Mouse (Mus musculus) cerebellum, postnatal 4 days (tissue): Measurements from ENCODE around the gene Pea15a.

Experiments used
- DNase-seq, 2 experiments: peaks; one replicate each; pipeline ENCODE4 v3.0.0; 2022; ENCODE audit warnings: low spot score in 2 of 2, mixed read lengths in 1 of 2

Pea15a gene

GRCm38 (mm10) chr1:172179102-172179501 lies 27.5 kb downstream of the Pea15a start:
- no peak for DNase-seq

GRCm38 (mm10) chr1:172177791-172178190 lies 28.8 kb downstream of the Pea15a start:
- DNase-seq, result no peak

GRCm38 (mm10) chr1:172173181-172173580 lies 33.4 kb downstream of the Pea15a start:
- no peak for DNase-seq

GRCm38 (mm10) chr1:172172381-172172780 lies 34.2 kb downstream of the Pea15a start:
- DNase-seq, result no peak

- DNase-seq, result no peak
Observed at GRCm38 (mm10) chr1:172169809-172170208, 36.8 kb downstream of the Pea15a start.

GRCm38 (mm10) chr1:172167911-172168310 lies 38.7 kb downstream of the Pea15a start:
- DNase-seq, result no peak

- DNase-seq, result no peak
Observed at GRCm38 (mm10) chr1:172162959-172163358, 43.6 kb downstream of the Pea15a start.

GRCm38 (mm10) chr1:172162009-172162408 lies 44.6 kb downstream of the Pea15a start:
- DNase-seq, result no peak

GRCm38 (mm10) chr1:172160508-172160907 lies 46.1 kb downstream of the Pea15a start:
- no peak for DNase-seq

- DNase-seq, result no peak
Observed at GRCm38 (mm10) chr1:172159970-172160369, 46.6 kb downstream of the Pea15a start.

GRCm38 (mm10) chr1:172155518-172155917 lies 51.1 kb downstream of the Pea15a start:
- no peak for DNase-seq

GRCm38 (mm10) chr1:172154536-172154935 lies 52.1 kb downstream of the Pea15a start:
- no peak for DNase-seq

- no peak for DNase-seq
Observed at GRCm38 (mm10) chr1:172148955-172149815, 57.4 kb downstream of the Pea15a start.

GRCm38 (mm10) chr1:172148279-172148954 lies 58.2 kb downstream of the Pea15a start:
- peak in 1 of 2 experiments; percentile 14 for DNase-seq

GRCm38 (mm10) chr1:172147835-172148278 lies 58.7 kb downstream of the Pea15a start, which contains the start of gene Dcaf8:
Gene Dcaf8 (plus strand): TSS chr1:172148084.
- peak; percentile 89 to 95 for DNase-seq
